Mouse (Mus musculus) midbrain, embryonic 14.5 days (tissue): ENCODE measurements at regions not wholly inside any gene's neighbourhood (a gene's known extent, or its start where the extent isn't known, plus 50 kb on each side); places are given as distances from the start of the nearest gene placed in this dataset.
A peak's percentile ranks its signal among the peaks of the same experiment; 100 is the strongest.

Experiments
- ATAC-seq: fragments of 200-750 bp; cut with Nextera tagmentation; 2 replicates; pipeline ENCODE4 v1.8.0; 2017; ENCODE audit warnings: moderate number of reproducible peaks, moderate library complexity; ENCODE audit not compliant: low FRiP score, low TSS enrichment
- DNase-seq: peaks from one replicate; pipeline ENCODE4 v3.0.0-alpha.2; 2015
- H3K27ac ChIP-seq: fragments of 300-500 bp; sonication (generic); replicated peaks from 2 replicates; pipeline ENCODE4 v1.5.1; 2014; ENCODE audit warnings: mild to moderate bottlenecking, low read depth, low read length, moderate library complexity
- H3K27me3 ChIP-seq: fragments of 300-500 bp; sonication (generic); 2 replicates; pipeline ENCODE4 v1.6.1; 2014; ENCODE audit warnings: low read length, control low read depth, mixed read lengths; ENCODE audit not compliant: control insufficient read depth, insufficient read depth
- H3K36me3 ChIP-seq: fragments of 300-500 bp; sonication (generic); 2 replicates; pipeline ENCODE4 v1.6.1; 2014; ENCODE audit warnings: low read length, control low read depth; ENCODE audit not compliant: control insufficient read depth, insufficient read depth
- H3K4me1 ChIP-seq: fragments of 300-500 bp; sonication (generic); 2 replicates; pipeline ENCODE4 v1.6.1; 2014; ENCODE audit warnings: mild to moderate bottlenecking, antibody characterized with exemption, low read length, control low read depth; ENCODE audit not compliant: control insufficient read depth, insufficient read depth
- H3K4me2 ChIP-seq: fragments of 300-500 bp; sonication (generic); 2 replicates; pipeline ENCODE4 v1.6.1; 2014; ENCODE audit warnings: mild to moderate bottlenecking, low read length, moderate library complexity
- H3K4me3 ChIP-seq: fragments of 300-500 bp; sonication (generic); replicated peaks from 2 replicates; pipeline ENCODE4 v1.5.1; 2014; ENCODE audit warnings: low read depth, low read length
- H3K9ac ChIP-seq: fragments of 300-500 bp; sonication (generic); replicated peaks from 2 replicates; pipeline ENCODE4 v1.6.1; 2014; ENCODE audit warnings: mild to moderate bottlenecking, low read length, moderate library complexity
- H3K9me3 ChIP-seq: fragments of 300-500 bp; sonication (generic); 2 replicates; pipeline ENCODE4 v1.6.1; 2016; ENCODE audit warnings: low read length, control low read depth, mixed read lengths; ENCODE audit not compliant: control insufficient read depth
- WGBS: fragments of 180-500 bp; shearing (Covaris S2); extraction: QIAGEN DNeasy Blood & Tissue Kit; methylation state at CpG from one replicate; pipeline ENCODE4 v1.1.7; 2014; 5-methylcytosine and 5-hydroxymethylcytosine counted together

DNA sequence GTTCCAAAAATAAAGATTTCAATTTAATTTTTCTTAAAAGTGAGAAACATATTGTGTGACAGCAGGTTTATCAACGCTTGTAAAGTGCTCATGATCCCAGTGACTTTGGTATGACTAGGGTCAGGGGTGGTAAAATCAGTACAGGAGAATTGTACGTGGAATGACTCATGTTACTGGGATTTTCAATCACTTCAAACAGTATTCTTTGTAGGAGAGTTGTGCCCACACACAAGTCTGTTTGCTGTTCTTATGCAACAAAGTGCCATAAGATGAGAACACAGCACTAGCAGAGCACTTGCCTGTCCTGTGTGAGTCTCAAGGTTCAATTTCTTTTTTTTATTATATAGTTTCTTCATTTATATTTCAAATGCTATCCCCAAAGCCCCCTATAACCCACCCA is 166.5 kb downstream of the Smarca1 start:
- Histone ChIP-seq H3K27me3 (no peaks in the 10 kb centered on the region), H3K4me2 (no peak overlapping the region), H3K4me1 (no peaks in the 10 kb centered on the region), H3K9ac (no peak overlapping the region), H3K4me3 (no peak overlapping the region), H3K36me3 (no peaks in the 10 kb centered on the region), H3K9me3 (no peaks in the 10 kb centered on the region), H3K27ac (no peak overlapping the region)
- DNase-seq: no peak
- WGBS: 94% methylated on average over 2 of the region's 2 CpGs
- no peak for ATAC-seq

DNA sequence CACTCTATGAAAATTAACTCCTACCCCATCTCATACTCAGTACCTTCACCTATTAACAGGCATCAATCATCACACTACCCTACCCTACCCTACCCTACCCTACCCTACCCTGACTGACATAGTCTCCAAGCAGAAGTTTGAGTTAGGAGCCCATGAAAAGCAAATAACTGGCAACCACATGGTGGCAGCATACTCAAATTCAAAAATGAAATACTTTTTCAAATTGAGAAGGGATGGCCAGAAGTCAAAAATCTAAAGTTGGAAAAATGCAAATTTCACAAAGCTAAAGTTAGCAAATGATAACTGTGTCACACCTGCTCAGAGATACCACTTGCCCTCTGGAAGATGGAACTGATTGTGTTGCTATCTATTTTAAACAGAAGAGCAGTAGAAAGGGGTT is 189.7 kb downstream of the Smarca1 start:
- Histone ChIP-seq H3K4me2 (no peak overlapping the region), H3K27ac (no peak overlapping the region), H3K9me3 (no peaks in the 10 kb centered on the region), H3K4me3 (no peak overlapping the region), H3K4me1 (no peaks in the 10 kb centered on the region), H3K9ac (no peak overlapping the region), H3K27me3 (no peaks in the 10 kb centered on the region), H3K36me3 (no peaks in the 10 kb centered on the region)
- ATAC-seq (no peak), DNase-seq (no peak)

DNA sequence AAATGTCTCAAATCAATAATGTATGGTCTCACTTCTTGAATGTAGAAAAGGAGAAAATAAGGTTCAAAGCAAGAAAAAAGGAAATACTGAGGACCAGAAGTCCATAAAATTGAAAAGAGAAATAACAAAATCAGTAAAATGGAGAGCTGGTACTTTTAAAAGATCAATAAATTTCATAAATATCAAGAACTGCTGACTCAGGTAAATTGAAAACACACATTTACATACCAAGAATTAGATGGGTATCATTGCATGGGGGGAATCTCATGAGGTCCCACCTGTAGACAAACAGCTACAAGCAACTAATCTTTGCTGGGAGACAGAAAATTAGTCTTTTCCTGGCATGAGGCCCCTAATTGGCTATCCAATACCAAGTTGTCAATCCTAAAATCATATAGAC is 224.0 kb downstream of the Smarca1 start:
- no peaks in the 10 kb centered on the region for H3K4me1 ChIP-seq
- no peaks in the 10 kb centered on the region for H3K9me3 ChIP-seq
- H3K4me3 ChIP-seq: no peak overlapping the region
- ATAC-seq (no peak), DNase-seq (no peak)
- H3K4me2 ChIP-seq: no peak overlapping the region
- no peaks in the 10 kb centered on the region for H3K36me3 ChIP-seq
- no peaks in the 10 kb centered on the region for H3K27me3 ChIP-seq
- no peak overlapping the region for H3K9ac ChIP-seq
- no peak overlapping the region for H3K27ac ChIP-seq

DNA sequence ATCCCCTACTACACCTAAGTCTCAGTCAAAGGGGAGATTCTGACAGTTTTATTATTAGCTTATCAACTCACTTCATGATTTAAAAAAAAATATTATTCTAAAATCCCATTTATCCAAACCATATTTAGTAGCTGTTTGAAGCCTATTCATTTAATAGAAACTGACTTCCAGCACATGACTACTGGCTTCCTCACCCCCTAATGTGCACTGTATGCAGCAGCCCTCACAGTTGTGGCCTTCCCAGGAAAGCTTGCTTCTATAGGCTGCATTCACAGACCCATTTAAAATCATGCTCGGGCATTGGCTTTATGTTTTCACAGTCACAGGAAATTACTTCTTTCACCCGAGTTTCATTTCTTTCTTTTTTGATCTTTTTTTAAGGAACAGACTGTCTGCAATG is 246.3 kb downstream of the Smarca1 start:
- Histone ChIP-seq H3K4me3 (no peak overlapping the region), H3K9ac (no peak overlapping the region), H3K27me3 (no peaks in the 10 kb centered on the region), H3K9me3 (no peaks in the 10 kb centered on the region), H3K4me2 (no peak overlapping the region), H3K4me1 (no peaks in the 10 kb centered on the region), H3K27ac (no peak overlapping the region), H3K36me3 (no peaks in the 10 kb centered on the region)
- ATAC-seq (no peak), DNase-seq (peak; percentile 6)
- 43% methylated on average over 2 of the region's 2 CpGs for WGBS

DNA sequence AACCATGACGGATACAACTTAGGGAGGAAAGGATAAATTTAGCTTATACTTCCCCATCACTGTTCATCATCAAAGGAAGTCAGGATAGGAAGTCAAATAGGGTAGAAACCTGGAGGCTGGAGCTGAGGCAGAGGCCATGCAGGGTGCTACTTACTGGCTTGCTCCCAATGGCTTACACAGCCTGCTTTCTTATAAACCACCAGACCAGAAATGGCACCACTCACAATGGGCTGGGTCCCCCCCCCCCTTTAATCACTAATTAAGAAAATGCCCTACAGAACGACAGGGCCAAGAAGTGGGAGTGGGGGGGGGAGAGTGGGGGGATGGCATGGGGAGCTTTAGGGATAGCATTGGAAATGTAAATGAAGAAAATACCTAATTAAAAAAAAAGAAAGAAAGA is 251.6 kb downstream of the Smarca1 start:
- no peak for DNase-seq
- Histone ChIP-seq H3K27me3 (no peaks in the 10 kb centered on the region), H3K27ac (no peak overlapping the region), H3K4me1 (no peaks in the 10 kb centered on the region), H3K9ac (no peak overlapping the region), H3K9me3 (no peaks in the 10 kb centered on the region), H3K36me3 (no peaks in the 10 kb centered on the region), H3K4me2 (no peak overlapping the region), H3K4me3 (no peak overlapping the region)
- 52% methylated on average over 2 of the region's 2 CpGs for WGBS
- no peak for ATAC-seq

DNA sequence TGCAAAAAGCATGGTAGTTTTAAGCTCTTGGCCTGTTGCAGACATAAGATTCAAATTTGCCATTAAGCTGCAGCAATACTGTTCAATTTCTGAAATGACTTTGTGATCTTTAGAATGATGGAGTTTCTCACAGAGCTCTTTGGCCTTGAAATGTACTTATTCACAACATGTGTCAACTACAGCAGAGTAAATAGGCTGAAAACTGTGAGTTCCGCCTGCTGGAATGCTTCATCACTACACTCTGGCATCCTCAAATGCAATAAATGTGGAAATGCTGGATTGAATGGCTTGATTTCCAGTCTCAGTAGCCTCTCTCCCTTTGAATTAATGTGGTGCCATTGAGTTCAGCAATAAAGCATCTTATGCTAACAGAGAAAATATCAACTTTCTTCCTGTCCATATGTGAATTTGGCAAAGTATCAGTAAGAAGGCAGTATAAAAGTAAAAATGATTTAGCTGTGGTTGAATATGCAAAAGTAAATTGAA is 253.9 kb downstream of the Smarca1 start:
- Histone ChIP-seq H3K36me3 (no peaks in the 10 kb centered on the region), H3K9me3 (no peaks in the 10 kb centered on the region), H3K27ac (no peak overlapping the region), H3K4me3 (no peak overlapping the region), H3K4me2 (no peak overlapping the region), H3K27me3 (no peaks in the 10 kb centered on the region), H3K9ac (no peak overlapping the region), H3K4me1 (no peaks in the 10 kb centered on the region)
- ATAC-seq (no peak), DNase-seq (no peak)
- 91% methylated on average over 1 of the region's 1 CpGs for WGBS

DNA sequence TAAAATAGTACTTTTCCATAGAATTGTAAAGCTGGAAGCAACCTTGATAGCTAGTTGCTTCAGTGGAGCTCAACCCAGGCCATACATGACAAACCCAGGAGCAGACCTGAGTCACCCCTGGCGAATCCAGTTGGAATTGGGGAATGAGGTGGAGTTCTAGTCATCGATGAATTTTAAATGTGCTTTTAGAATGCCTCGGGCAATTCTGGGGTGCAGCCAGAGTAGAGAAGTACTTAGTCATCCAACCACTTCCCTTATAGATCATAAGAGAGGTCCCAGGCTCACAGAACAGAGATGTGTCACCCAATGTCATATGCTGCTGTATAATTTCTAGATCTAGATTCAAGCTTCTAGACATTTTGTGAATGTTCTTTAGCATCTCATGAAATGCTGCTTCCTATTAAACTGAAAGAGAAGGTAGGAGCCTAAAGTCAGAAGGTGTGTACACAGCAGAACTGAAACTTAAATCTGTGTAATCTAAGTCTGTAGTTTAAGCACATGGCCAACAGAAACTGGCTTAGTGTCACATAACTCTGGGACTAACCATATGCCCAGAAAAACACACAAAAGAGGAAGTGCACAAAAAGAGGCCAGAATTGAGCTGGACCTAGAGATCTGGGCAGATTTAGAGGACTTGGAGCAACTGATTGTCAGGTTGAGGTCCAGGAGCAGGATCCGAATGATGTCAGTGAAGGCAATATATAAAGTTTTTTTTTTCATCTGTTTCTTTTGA is 269.7 kb downstream of the Smarca1 start:
- DNase-seq: no peak

DNA sequence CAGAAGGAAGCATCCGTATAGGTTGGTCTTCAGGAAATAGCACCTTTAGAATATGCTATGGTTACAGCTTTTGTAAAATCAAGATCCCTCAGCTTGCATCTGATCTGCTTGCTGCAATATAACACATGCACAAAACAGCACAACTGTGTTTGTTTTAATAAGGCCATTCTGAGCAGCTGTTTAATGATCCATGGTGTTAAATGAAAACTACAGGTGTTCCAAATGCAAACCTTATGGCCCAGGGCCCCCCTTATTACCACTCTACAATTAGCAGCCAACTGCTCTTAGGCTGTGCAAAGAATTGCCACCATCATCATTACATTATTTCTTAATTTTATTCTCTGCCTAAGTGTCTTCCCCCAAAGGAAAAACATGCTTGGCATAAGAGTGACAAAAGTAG is 280.4 kb downstream of the Smarca1 start:
- no peaks in the 10 kb centered on the region for H3K4me1 ChIP-seq
- H3K36me3 ChIP-seq: no peaks in the 10 kb centered on the region
- no peak overlapping the region for H3K27ac ChIP-seq
- no peaks in the 10 kb centered on the region for H3K9me3 ChIP-seq
- DNase-seq: no peak
- H3K4me2 ChIP-seq: no peak overlapping the region
- WGBS: 87% methylated on average over 1 of the region's 1 CpGs
- no peak overlapping the region for H3K4me3 ChIP-seq
- no peak for ATAC-seq
- H3K27me3 ChIP-seq: no peaks in the 10 kb centered on the region
- H3K9ac ChIP-seq: no peak overlapping the region

More for the DNA sequence above, 269.7 kb downstream of the Smarca1 start:
- ATAC-seq: no peak
- H3K4me3 ChIP-seq: no peak overlapping the region
- H3K27me3 ChIP-seq: no peaks in the 10 kb centered on the region
- no peak overlapping the region for H3K4me2 ChIP-seq
- H3K36me3 ChIP-seq: no peaks in the 10 kb centered on the region
- no peak overlapping the region for H3K9ac ChIP-seq
- H3K27ac ChIP-seq: no peak overlapping the region
- no peaks in the 10 kb centered on the region for H3K4me1 ChIP-seq
- no peaks in the 10 kb centered on the region for H3K9me3 ChIP-seq
- 91% methylated on average over 4 of the region's 4 CpGs for WGBS
